Mouse (Mus musculus) activated CD4-positive, CD25-positive, alpha-beta regulatory T cell, adult 4 months (primary cell): ENCODE data around the gene Coro2b. TPM values are rescaled to one million over a fixed set of nuclear protein-coding genes. Genes with fewer than 3 reads are reported as not detected.
A peak's percentile ranks its signal among the peaks of the same experiment; 100 is the strongest.

Source experiments
- ATAC-seq: one replicate; pipeline ENCODE4 v1.8.0; 2017
- polyA plus RNA-seq, 2 experiments: library from polyadenylated mRNA; unstranded; fragments of 100-300 nt; shearing (Covaris generic); gene quantifications; one replicate each; pipeline ENCODE4 v1.2.1; 2017

The Coro2b gene
- polyA plus RNA-seq, 2 experiments from 2014 or later = 0.45 to 2.5 TPM

GRCm38 (mm10) chr9:62382519-62383084, 154.2 kb downstream of the Coro2b start:
- ATAC-seq = no peak

DNA sequence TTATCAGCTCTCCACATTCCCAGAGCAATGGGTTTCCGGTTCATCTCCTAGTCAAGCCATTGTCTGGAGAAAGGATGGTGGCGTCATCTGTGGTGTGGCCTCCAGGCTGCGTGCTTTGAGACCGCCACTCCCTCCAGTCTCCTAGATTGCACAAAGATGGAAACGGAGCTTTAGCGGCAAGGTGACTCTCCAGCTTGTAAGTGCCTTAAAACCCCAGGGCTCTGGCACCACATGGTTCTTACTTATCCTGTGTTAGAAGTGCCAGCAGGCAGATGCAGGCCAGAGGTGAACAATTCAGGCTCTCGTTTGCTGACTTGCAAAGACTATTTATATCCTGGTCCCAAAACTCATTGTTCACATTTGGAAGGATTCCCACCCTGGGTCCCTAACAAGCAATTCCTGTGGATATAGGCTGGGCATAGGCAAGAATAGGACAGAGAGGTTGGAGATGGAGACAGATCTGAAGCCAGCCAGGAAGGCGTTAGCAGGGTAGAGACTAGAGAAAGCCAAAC, 155.4 kb downstream of the Coro2b start:
- no peak for ATAC-seq

DNA sequence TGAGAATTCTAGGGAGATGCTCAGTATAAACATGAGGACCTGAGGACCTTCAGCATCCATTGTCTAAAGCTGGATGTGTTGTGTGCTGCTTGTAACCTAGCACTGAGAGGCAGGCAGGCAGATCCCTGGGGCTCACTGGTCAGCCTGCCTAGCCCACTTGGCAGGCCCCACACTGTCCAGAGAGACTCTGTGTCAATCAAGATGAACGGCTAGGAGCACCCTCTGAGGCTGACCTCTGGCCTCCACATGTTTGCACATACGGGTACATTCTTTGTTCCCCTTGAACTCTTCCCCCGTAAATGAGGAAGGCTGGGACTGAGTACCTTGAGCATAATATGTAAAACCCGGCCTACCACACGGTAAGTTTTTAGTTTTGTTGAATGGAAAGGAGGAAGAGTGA, 156.5 kb downstream of the Coro2b start:
- ATAC-seq = no peak

- no peak for ATAC-seq
These were observed 158.9 kb downstream of the Coro2b start for GRCm38 (mm10) chr9:62377897-62378296.

DNA sequence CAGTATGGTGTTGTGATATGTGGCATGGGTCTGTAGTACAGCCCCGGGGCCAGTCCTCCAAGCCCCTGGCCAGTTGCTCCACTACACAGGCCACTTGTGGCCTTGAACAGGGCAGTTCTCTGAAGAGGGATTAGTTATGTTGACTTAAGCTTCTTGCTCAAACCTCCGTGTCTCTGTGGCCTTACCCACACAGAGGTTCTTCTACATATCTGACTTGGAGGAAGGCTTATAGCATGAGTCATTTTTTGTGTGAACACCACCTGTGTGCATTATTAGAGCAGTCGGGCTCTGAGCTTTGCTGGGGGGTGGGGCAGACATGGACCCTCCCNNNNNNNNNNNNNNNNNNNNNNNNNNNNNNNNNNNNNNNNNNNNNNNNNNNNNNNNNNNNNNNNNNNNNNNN, 162.6 kb downstream of the Coro2b start:
- ATAC-seq = no peak

- ATAC-seq = peak; percentile 37
These were observed 163.4 kb downstream of the Coro2b start for GRCm38 (mm10) chr9:62373222-62374123.

DNA sequence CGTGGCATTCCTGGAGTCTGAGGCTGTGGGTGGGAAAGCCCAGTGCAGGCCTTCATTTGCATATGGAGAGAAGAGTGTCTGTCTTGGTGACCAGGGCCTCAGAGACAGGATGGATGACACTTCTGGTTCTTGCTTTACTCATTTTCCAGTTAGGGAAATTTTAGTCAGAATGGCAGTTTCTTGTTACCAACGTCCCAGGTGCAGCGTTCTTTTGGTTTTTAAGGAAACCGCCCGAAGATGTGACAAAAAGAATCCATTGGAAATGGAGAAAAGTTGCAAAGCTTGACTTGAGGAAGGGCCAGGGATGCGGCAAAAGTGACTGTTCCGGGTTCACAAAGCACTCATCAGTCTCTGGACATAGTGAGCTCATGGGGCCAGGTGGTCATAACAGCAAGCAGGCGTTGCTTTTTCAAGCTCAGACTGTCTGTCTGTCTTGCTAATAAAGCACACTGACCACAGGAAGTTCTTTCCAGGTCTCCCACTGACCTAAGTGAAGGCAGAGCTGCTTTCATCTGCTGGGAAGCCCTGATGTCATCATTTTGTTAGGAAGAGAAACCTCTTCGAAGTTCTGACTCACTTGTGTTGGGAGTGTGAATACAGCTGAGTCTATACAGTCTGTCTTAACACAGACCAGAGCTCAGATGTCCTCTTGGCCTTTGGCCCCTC, 164.2 kb downstream of the Coro2b start:
- no peak for ATAC-seq

GRCm38 (mm10) chr9:62371745-62372555, 164.9 kb downstream of the Coro2b start:
- ATAC-seq = no peak

DNA sequence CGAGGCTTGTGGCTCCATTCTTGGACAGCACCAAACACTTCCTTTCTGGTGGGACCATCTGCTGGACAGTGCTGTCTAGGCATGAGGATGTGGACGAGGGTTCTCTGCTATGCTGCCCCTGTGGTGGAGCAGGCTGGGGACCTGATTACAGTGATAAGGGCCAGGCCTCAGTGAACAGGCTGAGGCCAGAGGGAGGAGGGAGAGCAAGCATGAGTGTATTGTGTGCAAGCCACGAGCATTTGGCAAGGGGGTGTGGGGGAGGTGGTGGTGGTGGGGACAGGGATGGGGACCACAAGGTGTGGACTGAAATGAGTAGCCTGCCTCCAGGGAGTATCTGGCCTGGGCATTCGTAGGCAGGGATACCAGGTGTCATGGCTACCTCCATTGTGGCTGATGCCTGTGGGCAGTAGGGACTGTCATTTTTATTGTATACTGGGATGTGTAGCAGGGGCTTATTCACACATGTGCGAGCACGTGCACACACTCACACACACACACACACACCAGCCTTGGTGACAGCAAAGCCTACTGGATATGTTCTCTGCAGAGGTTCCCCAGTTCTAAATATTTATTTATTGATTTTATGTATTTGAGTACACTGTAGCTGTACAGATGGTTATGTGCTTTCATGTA, 166.1 kb downstream of the Coro2b start:
- ATAC-seq = no peak

GRCm38 (mm10) chr9:62370186-62370585, 166.7 kb downstream of the Coro2b start:
- ATAC-seq = no peak

Other genes with a start within 250 kb of the Coro2b start
- 100 to 1,000 TPM; 108 to 132 TPM for gene Anp32a, start 195.8 kb downstream of the Coro2b start, polyA plus RNA-seq
- gene Itga11, start 140.8 kb upstream of the Coro2b start, polyA plus RNA-seq = under 1 TPM; 0.07 to 0.18 TPM